Mouse (Mus musculus): ENCODE measurements around the gene Kcnk15.

Gene Kcnk15

GRCm38 (mm10) chr2:163876830-163877498 is 23.5 kb downstream of the Kcnk15 start:
- DNase-seq = no peak

GRCm38 (mm10) chr2:163880891-163881290 is 27.4 kb downstream of the Kcnk15 start:
- peak; percentile 79 for DNase-seq

GRCm38 (mm10) chr2:163882859-163883652 is 29.6 kb downstream of the Kcnk15 start:
- no peak for DNase-seq

- DNase-seq = no peak
Observed at GRCm38 (mm10) chr2:163889411-163889810, 36.0 kb downstream of the Kcnk15 start.

- no peak for DNase-seq
Observed at GRCm38 (mm10) chr2:163890586-163890985, 37.1 kb downstream of the Kcnk15 start.

- DNase-seq = no peak
Observed at GRCm38 (mm10) chr2:163891271-163891670, 37.8 kb downstream of the Kcnk15 start.

GRCm38 (mm10) chr2:163893446-163894370 is 40.3 kb downstream of the Kcnk15 start:
- no peak for DNase-seq

- no peak for DNase-seq
Observed at GRCm38 (mm10) chr2:163895156-163895555, 41.7 kb downstream of the Kcnk15 start.

GRCm38 (mm10) chr2:163897026-163897425 is 43.6 kb downstream of the Kcnk15 start:
- DNase-seq = no peak

GRCm38 (mm10) chr2:163897988-163898535 is 44.6 kb downstream of the Kcnk15 start:
- peak; percentile 75 for DNase-seq

- DNase-seq = peak; percentile 74
Observed at GRCm38 (mm10) chr2:163899910-163900411, 46.5 kb downstream of the Kcnk15 start.

GRCm38 (mm10) chr2:163901043-163901442 is 47.6 kb downstream of the Kcnk15 start:
- DNase-seq = no peak

- DNase-seq = no peak
Observed at GRCm38 (mm10) chr2:163902448-163902847, 49.0 kb downstream of the Kcnk15 start.

- DNase-seq = peak; percentile 82
Observed at GRCm38 (mm10) chr2:163903461-163903860, 50.0 kb downstream of the Kcnk15 start.

- peak; percentile 84 for DNase-seq
Observed at GRCm38 (mm10) chr2:163904323-163904722, 50.9 kb downstream of the Kcnk15 start.

- no peak for DNase-seq
Observed at GRCm38 (mm10) chr2:163907131-163907530, 53.7 kb downstream of the Kcnk15 start.

Data from cerebellum, adult 9-10 months (tissue).